Mouse (Mus musculus) MEL (cell line): ENCODE measurements at regions not wholly inside any gene's neighbourhood (a gene's known extent, or its start where the extent isn't known, plus 50 kb on each side); places are given as distances from the start of the nearest gene placed in this dataset.

Experiments
- DNase-seq: peaks from one replicate; pipeline ENCODE4 v3.0.0; 2011; ENCODE audit warnings: low read depth, low spot score
- H3K27ac ChIP-seq: 2 replicates; pipeline ENCODE4 v1.5.1; 2012; ENCODE audit warnings: low read depth, mild to moderate bottlenecking, control low read depth, low read length, moderate library complexity; ENCODE audit not compliant: control insufficient read depth
- H3K27me3 ChIP-seq, 2 experiments: fragments of 150-350 bp in 1 of 2; sonication (generic) in 1 of 2; 2 replicates each; pipeline ENCODE4 v1.6.1; 2012; ENCODE audit warnings: low read length in 2 of 2, mild to moderate bottlenecking in 2 of 2, improper control_type of control experiment in 1 of 2, moderate library complexity in 1 of 2; ENCODE audit not compliant: insufficient read depth in 2 of 2, control insufficient read depth in 1 of 2
- H3K36me3 ChIP-seq, 2 experiments: 2 replicates each; pipeline ENCODE4 v1.6.1; 2012 to 2014; ENCODE audit warnings: low read length in 2 of 2, improper control_type of control experiment in 1 of 2, inconsistent platforms in 1 of 2, mild to moderate bottlenecking in 1 of 2; ENCODE audit not compliant: insufficient read depth in 2 of 2, control insufficient read depth in 1 of 2
- H3K4me1 ChIP-seq, 2 experiments: fragments of 150-350 bp in 1 of 2; sonication (generic) in 1 of 2; 2 replicates each; pipeline ENCODE4 v1.6.1; 2012; ENCODE audit warnings: low read length in 2 of 2, improper control_type of control experiment in 1 of 2, mild to moderate bottlenecking in 1 of 2; ENCODE audit not compliant: insufficient read depth in 2 of 2, control insufficient read depth in 1 of 2
- H3K4me3 ChIP-seq, 2 experiments: fragments of 150-350 bp in 1 of 2; sonication (generic) in 1 of 2; 2 replicates each; pipeline ENCODE4 v1.5.1; 2012; ENCODE audit warnings: low read depth in 2 of 2, low read length in 2 of 2, mild to moderate bottlenecking in 2 of 2, moderate library complexity in 2 of 2, control low read depth in 1 of 2, improper control_type of control experiment in 1 of 2; ENCODE audit not compliant: control insufficient read depth in 1 of 2, insufficient read depth in 1 of 2
- H3K79me2 ChIP-seq: 2 replicates; pipeline ENCODE4 v1.6.1; 2012; ENCODE audit warnings: mild to moderate bottlenecking, low read length, moderate library complexity; ENCODE audit not compliant: control insufficient read depth, poor library complexity, insufficient read depth
- H3K9ac ChIP-seq: 2 replicates; pipeline ENCODE4 v1.6.1; 2012; ENCODE audit warnings: low read depth, mild to moderate bottlenecking, control low read depth, low read length, moderate library complexity; ENCODE audit not compliant: control insufficient read depth, poor library complexity, severe bottlenecking
- H3K9me3 ChIP-seq: fragments of 150-350 bp; sonication (generic); replicated peaks from 2 replicates; pipeline ENCODE4 v1.6.1; 2012; ENCODE audit warnings: mild to moderate bottlenecking, low read length, improper control_type of control experiment, moderate library complexity; ENCODE audit not compliant: insufficient read depth
- BHLHE40 ChIP-seq: IDR thresholded peaks from 2 replicates; pipeline ENCODE4 v1.6.1; 2012; ENCODE audit warnings: low read depth, mild to moderate bottlenecking, inconsistent platforms, low read length, improper control_type of control experiment, borderline replicate concordance
- CHD2 ChIP-seq: IDR thresholded peaks from 2 replicates; pipeline ENCODE4 v1.6.1; 2011; ENCODE audit warnings: low read length, improper control_type of control experiment
- CTCF ChIP-seq, 3 experiments: IDR thresholded peaks in 2 of 3; conservative IDR thresholded peaks in 1 of 3; 2 replicates each; pipeline ENCODE4 v1.5.1; 2011 to 2012; ENCODE audit warnings: low read length in 3 of 3, low read depth in 2 of 3, mild to moderate bottlenecking in 2 of 3, improper control_type of control experiment in 1 of 3, inconsistent platforms in 1 of 3, mixed read lengths in 1 of 3, moderate library complexity in 1 of 3; ENCODE audit not compliant: control insufficient read depth in 1 of 3, insufficient read depth in 1 of 3, poor library complexity in 1 of 3, severe bottlenecking in 1 of 3
- ELF1 ChIP-seq: IDR thresholded peaks from 2 replicates; pipeline ENCODE4 v1.6.1; 2014; ENCODE audit warnings: low read depth, mild to moderate bottlenecking, inconsistent platforms, low read length, improper control_type of control experiment, moderate library complexity
- EP300 ChIP-seq, 2 experiments: IDR thresholded peaks; 2 replicates each; pipeline ENCODE4 v1.6.1; 2011; ENCODE audit warnings: improper control_type of control experiment in 2 of 2, low read length in 2 of 2, low read depth in 1 of 2, mild to moderate bottlenecking in 1 of 2
- ETS1 ChIP-seq: IDR thresholded peaks from 2 replicates; pipeline ENCODE4 v1.6.1; 2012; ENCODE audit warnings: low read depth, mild to moderate bottlenecking, inconsistent platforms, low read length, improper control_type of control experiment, moderate library complexity
- GATA1 ChIP-seq: IDR thresholded peaks from 2 replicates; pipeline ENCODE4 v1.6.1; 2011; ENCODE audit warnings: low read depth, low read length, improper control_type of control experiment
- MEF2A ChIP-seq: IDR thresholded peaks from 2 replicates; pipeline ENCODE4 v1.6.1; 2014; ENCODE audit warnings: low read depth, mild to moderate bottlenecking, inconsistent platforms, low read length, improper control_type of control experiment; ENCODE audit not compliant: poor library complexity, insufficient replicate concordance, severe bottlenecking; ENCODE audit errors: extremely low read depth
- RAD21 ChIP-seq: IDR thresholded peaks from 2 replicates; pipeline ENCODE4 v1.6.1; 2011; ENCODE audit warnings: mild to moderate bottlenecking, low read depth, low read length, improper control_type of control experiment
- RCOR1 ChIP-seq: IDR thresholded peaks from 2 replicates; pipeline ENCODE4 v1.6.1; 2012; ENCODE audit warnings: low read depth, mild to moderate bottlenecking, inconsistent platforms, low read length, improper control_type of control experiment
- SIN3A ChIP-seq: IDR thresholded peaks from 2 replicates; pipeline ENCODE4 v1.6.1; 2012; ENCODE audit warnings: low read length, improper control_type of control experiment, inconsistent platforms
- SMC3 ChIP-seq: IDR thresholded peaks from 2 replicates; pipeline ENCODE4 v1.6.1; 2011; ENCODE audit warnings: low read depth, low read length, improper control_type of control experiment
- TBP ChIP-seq: IDR thresholded peaks from 2 replicates; pipeline ENCODE4 v1.8.0; 2011; ENCODE audit warnings: low read depth, low read length, improper control_type of control experiment
- USF1 ChIP-seq: IDR thresholded peaks from 2 replicates; pipeline ENCODE4 v1.6.1; 2014; ENCODE audit warnings: low read depth, mild to moderate bottlenecking, inconsistent platforms, low read length, improper control_type of control experiment, moderate library complexity
- USF2 ChIP-seq, 2 experiments: IDR thresholded peaks; 2 replicates each; pipeline ENCODE4 v1.6.1; 2011 to 2012; ENCODE audit warnings: improper control_type of control experiment in 2 of 2, low read length in 2 of 2, borderline replicate concordance in 1 of 2, inconsistent platforms in 1 of 2, low read depth in 1 of 2, mild to moderate bottlenecking in 1 of 2; ENCODE audit not compliant: insufficient read depth in 1 of 2
- ZC3H11A ChIP-seq: IDR thresholded peaks from 2 replicates; pipeline ENCODE4 v1.6.1; 2012; ENCODE audit warnings: low read depth, mild to moderate bottlenecking, inconsistent platforms, low read length, improper control_type of control experiment
- ZMIZ1 ChIP-seq: IDR thresholded peaks from 2 replicates; pipeline ENCODE4 v1.6.1; 2012; ENCODE audit warnings: low read depth, mild to moderate bottlenecking, inconsistent platforms, low read length, improper control_type of control experiment, moderate library complexity
- ZNF384 ChIP-seq: IDR thresholded peaks from 2 replicates; pipeline ENCODE4 v1.6.1; 2012; ENCODE audit warnings: low read depth, mild to moderate bottlenecking, inconsistent platforms, low read length, improper control_type of control experiment

GRCm38 (mm10) chr16:29822843-29823401, 241.3 kb upstream of the Hes1 start:
- Histone ChIP-seq H3K79me2 (no peaks in the 10 kb centered on the region), H3K9me3 (no peaks in the 10 kb centered on the region), H3K4me1 (no peaks in the 10 kb centered on the region), H3K4me3 (no peak overlapping the region), H3K36me3 (no peaks in the 10 kb centered on the region; a peak in 1 of 4 replicates), H3K27ac (no peak overlapping the region), H3K27me3 (no peaks in the 10 kb centered on the region), H3K9ac (no peak overlapping the region)
- no peak for DNase-seq
- TF ChIP-seq ZMIZ1 (no peak), USF2 (IDR thresholded peaks at IDR 0.05; ENCODE audit: borderline replicate concordance in 1 of 2, insufficient read depth in 1 of 2, low read depth in 1 of 2, low read length in 2 of 2) (no peak), TBP (no peak), ETS1 (no peak), ZC3H11A (no peak), USF1 (no peak)
- TF ChIP-seq, all 39 proteins: peak for 0

GRCm38 (mm10) chr16:29826927-29827326, 237.3 kb upstream of the Hes1 start:
- H3K4me3 ChIP-seq = no peak overlapping the region
- H3K27ac ChIP-seq = no peak overlapping the region
- peaks cover 0 to 4% of the 10 kb centered on the region in 2 experiments; a peak in 2 of 4 replicates for H3K36me3 ChIP-seq

GRCm38 (mm10) chr16:29827776-29828175, 236.4 kb upstream of the Hes1 start:
- H3K4me1 ChIP-seq = no peaks in the 10 kb centered on the region; a peak in 1 of 4 replicates
- H3K9me3 ChIP-seq = no peaks in the 10 kb centered on the region
- H3K9ac ChIP-seq = no peak overlapping the region
- no peak overlapping the region for H3K27ac ChIP-seq
- TF ChIP-seq SMC3 (peak; percentile 46), CTCF (IDR thresholded peaks at IDR 0.05 in 2 of 3, conservative IDR thresholded peaks at IDR 0.05 in 1 of 3; ENCODE audit: control insufficient read depth in 1 of 3, insufficient read depth in 1 of 3, low read depth in 2 of 3, low read length in 3 of 3, poor library complexity in 1 of 3, severe bottlenecking in 1 of 3) (peak; percentile 36 to 38 (median 37)), ZC3H11A (0 out of 2 replicates have a peak, but pooled peaks have one; percentile 11), SIN3A (no peak), TBP (no peak), RAD21 (peak; percentile 24), BHLHE40 (no peak), MEF2A (no peak), RCOR1 (no peak), ELF1 (no peak), CHD2 (no peak), ZNF384 (no peak)
- peaks cover 0 to 4% of the 10 kb centered on the region in 2 experiments; a peak in 2 of 4 replicates for H3K36me3 ChIP-seq
- H3K27me3 ChIP-seq = no peaks in the 10 kb centered on the region
- peak; percentile 39 for DNase-seq
- 0 out of 2 replicates have a peak, but pooled peaks cover 1% of the 10 kb centered on the region for H3K79me2 ChIP-seq
- H3K4me3 ChIP-seq = no peak overlapping the region

More at GRCm38 (mm10) chr16:29826927-29827326, 237.3 kb upstream of the Hes1 start:
- Histone ChIP-seq H3K9me3 (no peaks in the 10 kb centered on the region), H3K79me2 (no peaks in the 10 kb centered on the region), H3K27me3 (no peaks in the 10 kb centered on the region), H3K4me1 (no peaks in the 10 kb centered on the region), H3K9ac (no peak overlapping the region)
- DNase-seq = no peak
- TF ChIP-seq EP300 (IDR thresholded peaks at IDR 0.05; ENCODE audit: low read depth in 1 of 2, low read length in 2 of 2) = no peak
- no peak for TF ChIP-seq GATA1
- TF ChIP-seq ZNF384 = no peak
